Mouse (Mus musculus): ENCODE results near the gene Enoph1. TPM values are rescaled to one million over a fixed set of nuclear protein-coding genes. Genes with fewer than 3 reads are reported as not detected.

The Enoph1 gene
- polyA plus RNA-seq, 1 experiment from 2014 or later, result 49.9 TPM

DNA sequence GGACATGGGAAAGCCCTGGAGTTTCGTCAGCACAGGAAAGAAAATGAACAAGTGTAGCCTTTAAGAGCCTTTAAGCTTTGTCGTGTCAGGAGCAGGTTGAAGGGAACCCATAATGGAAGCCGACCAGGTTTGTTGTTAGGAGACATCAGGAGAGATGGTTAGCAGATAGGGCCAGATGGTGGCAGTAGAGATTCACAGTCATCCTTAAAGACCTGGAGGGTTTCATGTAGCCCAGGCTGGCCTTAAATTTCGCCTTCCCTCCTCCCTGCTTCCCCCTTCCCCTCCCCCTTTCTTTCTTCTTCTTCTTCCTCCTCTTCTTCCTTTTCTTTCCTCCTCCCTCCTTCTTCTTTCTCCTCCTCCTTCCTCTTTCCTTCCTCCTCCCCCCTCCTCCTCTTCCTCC is 34.8 kb downstream of the Enoph1 start:
- Histone ChIP-seq H3K9ac (replicated peaks; ENCODE audit: low read depth, low read length) (no peak overlapping the region), H3K36me3 (ENCODE audit: control insufficient read depth, insufficient read depth, low read length) (0 out of 2 replicates have a peak, but pooled peaks cover 3% of the 10 kb centered on the region), H3K27ac (ENCODE audit: low read depth, low read length) (no peak overlapping the region), H3K9me3 (ENCODE audit: control insufficient read depth, low read length) (no peaks in the 10 kb centered on the region), H3K4me3 (ENCODE audit: low read depth, low read length) (no peak overlapping the region), H3K27me3 (ENCODE audit: control insufficient read depth, insufficient read depth, low read length) (no peaks in the 10 kb centered on the region), H3K4me1 (ENCODE audit: control insufficient read depth, insufficient read depth, low read length) (no peaks in the 10 kb centered on the region), H3K4me2 (ENCODE audit: low read depth, low read length) (no peak overlapping the region)
- ATAC-seq (ENCODE audit: low read depth), result no peak
- WGBS, result 64% methylated on average over 4 of the region's 4 CpGs

DNA sequence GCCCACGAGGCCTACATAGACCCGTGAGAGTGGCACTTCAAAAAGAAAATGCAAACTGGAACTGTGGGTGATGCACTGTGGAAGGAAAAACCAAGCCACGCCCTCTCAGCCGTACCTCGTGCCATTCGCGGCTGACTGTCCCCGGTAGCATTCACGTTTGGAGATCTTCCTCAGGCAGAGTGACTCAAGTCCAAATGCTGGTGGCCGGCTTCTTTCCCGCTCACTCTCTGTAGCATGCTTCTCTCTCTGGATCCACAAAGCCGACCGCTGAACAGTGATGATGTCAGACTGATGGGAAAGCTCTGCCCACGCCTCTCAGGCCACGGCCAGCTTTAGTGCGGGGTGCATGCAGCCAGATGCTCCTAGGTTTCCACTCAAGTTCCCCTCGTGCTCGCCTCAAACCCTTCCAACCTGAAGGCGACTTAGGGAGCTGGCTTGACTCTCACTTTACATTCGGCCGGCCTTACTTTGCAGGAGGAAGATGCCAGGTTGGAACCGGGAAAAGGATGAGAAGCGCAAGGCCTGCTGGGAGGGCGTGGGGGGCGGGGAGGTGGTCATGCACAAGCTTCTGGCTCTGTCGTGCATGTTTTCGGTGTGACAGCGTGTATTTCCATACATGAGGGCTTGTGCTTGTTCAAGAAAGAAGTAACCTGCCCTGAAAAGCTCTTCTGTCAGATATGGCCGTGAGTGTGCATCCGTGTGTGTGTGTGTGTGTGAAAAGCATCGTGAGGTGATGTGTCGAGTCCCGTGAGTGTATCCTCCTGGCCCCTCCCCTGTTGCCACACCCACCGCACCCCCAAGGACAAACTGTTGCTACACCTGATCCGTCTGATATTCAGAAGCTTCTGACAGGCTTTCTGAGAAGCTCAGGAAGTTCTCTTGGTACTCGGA is 39.5 kb downstream of the Enoph1 start:
- H3K36me3 ChIP-seq (ENCODE audit: control insufficient read depth, insufficient read depth, low read length), result no peaks in the 10 kb centered on the region
- H3K9ac ChIP-seq (replicated peaks; ENCODE audit: low read depth, low read length), result peak overlapping the region; percentile 21; the same call in 1 of the 2 replicates
- no peaks in the 10 kb centered on the region for H3K4me1 ChIP-seq (ENCODE audit: control insufficient read depth, insufficient read depth, low read length)
- H3K4me2 ChIP-seq (ENCODE audit: low read depth, low read length), result peak overlapping the region; percentile 32
- WGBS, result 36% methylated on average over 36 of the region's 36 CpGs
- H3K27me3 ChIP-seq (ENCODE audit: control insufficient read depth, insufficient read depth, low read length), result no peaks in the 10 kb centered on the region
- ATAC-seq (ENCODE audit: low read depth), result peak; percentile 42; the same call in 1 of the 2 replicates
- no peak overlapping the region for H3K27ac ChIP-seq (ENCODE audit: low read depth, low read length)
- no peaks in the 10 kb centered on the region for H3K9me3 ChIP-seq (ENCODE audit: control insufficient read depth, low read length)
- H3K4me3 ChIP-seq (ENCODE audit: low read depth, low read length), result peak overlapping the region; percentile 9; the same call in 1 of the 2 replicates

DNA sequence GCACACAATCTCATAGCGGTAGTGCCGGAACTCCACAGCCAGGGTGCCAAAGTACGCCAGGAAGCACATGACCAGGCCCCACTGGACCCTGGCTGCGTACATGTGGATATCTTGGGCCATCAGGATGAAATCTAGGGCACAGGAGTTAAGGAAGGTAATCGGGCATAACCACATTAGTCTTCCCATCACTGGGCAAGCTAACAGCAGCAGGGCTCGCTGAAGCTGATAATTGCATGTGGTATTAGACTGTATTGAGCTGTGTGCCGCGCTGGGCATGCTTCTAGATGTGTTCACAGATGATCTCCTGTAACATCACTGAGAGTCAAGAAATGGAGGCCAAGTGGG is 40.1 kb downstream of the Enoph1 start:
- ATAC-seq (ENCODE audit: low read depth), result 0 out of 2 replicates have a peak, but pooled peaks have one; percentile 36
- no peak overlapping the region for H3K27ac ChIP-seq (ENCODE audit: low read depth, low read length)
- H3K36me3 ChIP-seq (ENCODE audit: control insufficient read depth, insufficient read depth, low read length), result no peaks in the 10 kb centered on the region
- no peaks in the 10 kb centered on the region for H3K9me3 ChIP-seq (ENCODE audit: control insufficient read depth, low read length)
- H3K27me3 ChIP-seq (ENCODE audit: control insufficient read depth, insufficient read depth, low read length), result no peaks in the 10 kb centered on the region
- no peak overlapping the region for H3K9ac ChIP-seq (replicated peaks; ENCODE audit: low read depth, low read length)
- peaks cover under 1% of the 10 kb centered on the region; the same call in 1 of the 2 replicates for H3K4me1 ChIP-seq (ENCODE audit: control insufficient read depth, insufficient read depth, low read length)
- no peak overlapping the region for H3K4me2 ChIP-seq (ENCODE audit: low read depth, low read length)
- WGBS, result 68% methylated on average over 8 of the region's 8 CpGs
- no peak overlapping the region for H3K4me3 ChIP-seq (ENCODE audit: low read depth, low read length)

DNA sequence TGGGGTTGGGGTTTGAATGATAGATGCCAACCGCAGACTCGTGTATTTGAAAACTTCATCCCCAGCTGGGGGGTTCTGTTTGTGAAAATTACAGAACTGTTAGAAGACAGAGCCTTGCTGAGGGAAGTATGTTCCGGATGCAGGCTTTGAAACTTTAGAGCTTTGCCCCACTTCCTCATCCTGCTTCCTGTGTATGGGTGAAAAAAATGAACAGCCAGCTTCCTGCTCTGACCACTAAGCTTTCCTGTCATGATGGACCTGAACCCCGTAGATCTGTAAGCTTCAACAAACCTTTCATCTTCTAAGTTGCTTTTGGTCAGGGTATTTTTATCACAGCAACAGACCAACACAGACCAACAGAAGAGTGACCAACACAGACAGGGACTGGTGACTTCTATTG is 42.2 kb downstream of the Enoph1 start:
- Histone ChIP-seq H3K36me3 (ENCODE audit: control insufficient read depth, insufficient read depth, low read length) (no peaks in the 10 kb centered on the region), H3K4me1 (ENCODE audit: control insufficient read depth, insufficient read depth, low read length) (peaks cover 8% of the 10 kb centered on the region; the same call in 1 of the 2 replicates), H3K4me2 (ENCODE audit: low read depth, low read length) (no peak overlapping the region), H3K9ac (replicated peaks; ENCODE audit: low read depth, low read length) (no peak overlapping the region), H3K27me3 (ENCODE audit: control insufficient read depth, insufficient read depth, low read length) (no peaks in the 10 kb centered on the region), H3K27ac (ENCODE audit: low read depth, low read length) (no peak overlapping the region), H3K4me3 (ENCODE audit: low read depth, low read length) (no peak overlapping the region), H3K9me3 (ENCODE audit: control insufficient read depth, low read length) (no peaks in the 10 kb centered on the region)
- WGBS, result 91% methylated on average over 4 of the region's 4 CpGs
- no peak for ATAC-seq (ENCODE audit: low read depth)

DNA sequence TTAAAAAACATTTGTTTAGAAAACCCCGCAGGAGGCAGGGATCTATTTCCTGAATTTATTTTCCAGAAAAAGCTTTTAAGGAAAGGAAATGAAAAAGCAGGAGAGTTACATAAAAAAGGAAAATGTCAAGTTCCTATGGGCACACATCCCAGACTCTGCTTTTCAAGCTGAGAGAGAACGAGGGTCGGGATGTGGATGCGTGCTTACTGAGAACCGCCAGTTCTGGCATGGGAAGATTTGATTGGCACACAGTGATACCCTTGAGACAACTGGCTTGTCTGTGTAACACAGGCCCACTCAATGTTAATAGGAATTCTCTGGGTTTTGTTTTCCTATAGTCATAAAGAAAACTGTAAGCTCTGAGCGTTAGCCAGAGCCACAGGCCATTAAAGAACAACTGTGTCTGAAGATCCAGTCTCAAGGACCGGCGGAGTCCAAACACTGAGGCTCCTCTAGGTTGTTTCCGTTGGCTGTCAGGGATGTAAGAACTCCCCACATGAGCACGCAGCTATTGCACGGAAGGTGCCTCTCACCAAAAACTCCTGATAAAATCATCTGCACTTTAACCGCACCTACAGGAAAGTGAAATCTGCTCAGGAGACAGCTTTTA is 44.3 kb downstream of the Enoph1 start:
- 53% methylated on average over 12 of the region's 12 CpGs for WGBS
- Histone ChIP-seq H3K4me3 (ENCODE audit: low read depth, low read length) (no peak overlapping the region), H3K27ac (ENCODE audit: low read depth, low read length) (no peak overlapping the region), H3K27me3 (ENCODE audit: control insufficient read depth, insufficient read depth, low read length) (no peaks in the 10 kb centered on the region), H3K36me3 (ENCODE audit: control insufficient read depth, insufficient read depth, low read length) (no peaks in the 10 kb centered on the region), H3K9ac (replicated peaks; ENCODE audit: low read depth, low read length) (no peak overlapping the region), H3K4me2 (ENCODE audit: low read depth, low read length) (no peak overlapping the region), H3K4me1 (ENCODE audit: control insufficient read depth, insufficient read depth, low read length) (peaks cover 8% of the 10 kb centered on the region; the same call in 1 of the 2 replicates), H3K9me3 (ENCODE audit: control insufficient read depth, low read length) (no peaks in the 10 kb centered on the region)
- no peak for ATAC-seq (ENCODE audit: low read depth)

DNA sequence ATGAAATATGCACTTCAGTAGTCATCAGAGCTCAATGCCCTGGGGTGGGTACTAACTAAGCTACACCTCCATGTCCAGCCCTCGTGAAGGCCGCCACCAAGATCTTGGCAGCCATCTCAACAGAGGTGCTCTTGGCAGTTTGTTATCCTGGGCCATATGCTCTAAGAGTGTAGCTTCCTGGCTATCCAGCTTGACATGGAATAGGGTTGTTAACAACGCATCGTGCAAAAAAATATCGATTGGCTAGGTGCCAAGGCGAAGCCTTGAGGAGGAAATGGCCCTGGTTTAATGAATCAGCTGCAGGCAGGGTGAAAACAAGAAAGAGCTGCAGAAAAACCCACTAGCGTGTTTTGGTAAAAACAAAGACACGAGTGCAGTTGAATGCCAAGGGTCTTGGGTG is 45.3 kb downstream of the Enoph1 start:
- 46% methylated on average over 8 of the region's 8 CpGs for WGBS
- H3K27ac ChIP-seq (ENCODE audit: low read depth, low read length), result no peak overlapping the region; the same call in 1 of the 2 replicates
- ATAC-seq (ENCODE audit: low read depth), result no peak

DNA sequence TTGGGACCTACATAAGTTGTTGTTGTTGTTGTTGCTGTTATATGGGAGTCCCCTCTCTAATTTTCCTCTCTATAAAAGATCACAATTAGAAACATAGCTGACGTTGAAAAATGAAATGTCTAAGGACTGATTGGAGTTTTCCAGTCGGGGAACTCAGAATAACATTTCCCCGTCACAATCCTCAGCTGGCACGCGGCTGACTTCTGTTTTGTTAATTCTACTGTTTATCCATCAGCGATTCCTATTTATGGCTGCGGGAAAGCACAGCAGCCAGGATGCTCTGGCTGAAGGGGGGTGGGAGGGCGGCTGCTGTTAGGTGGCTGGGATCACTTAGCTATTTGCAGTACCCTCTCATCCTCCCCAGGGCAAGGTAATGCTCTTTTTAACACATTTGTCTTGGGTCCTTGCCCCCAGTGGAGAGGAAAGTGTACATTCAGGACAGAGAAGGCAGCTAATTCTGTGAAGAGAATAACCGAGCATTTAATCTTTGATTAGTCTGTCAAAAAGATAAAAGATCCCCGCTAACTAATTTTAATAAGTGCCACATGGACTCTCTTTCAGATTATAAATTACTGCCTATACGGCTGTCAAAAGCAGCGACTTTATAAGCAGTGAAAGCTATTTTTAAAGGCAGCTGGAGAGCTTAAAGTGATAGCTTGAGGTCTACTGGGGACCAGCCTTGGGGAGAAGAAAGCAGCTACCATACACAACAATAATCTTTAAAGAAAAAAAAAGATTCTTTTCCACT is 50.9 kb downstream of the Enoph1 start:
- ATAC-seq (ENCODE audit: low read depth), result 0 out of 2 replicates have a peak, but pooled peaks have one; percentile 20
- peak overlapping the region; percentile 26 for H3K4me2 ChIP-seq (ENCODE audit: low read depth, low read length)
- WGBS, result 12% methylated on average over 12 of the region's 12 CpGs
- H3K4me1 ChIP-seq (ENCODE audit: control insufficient read depth, insufficient read depth, low read length), result peaks cover 17% of the 10 kb centered on the region
- peak overlapping the region; percentile 86 for H3K27ac ChIP-seq (ENCODE audit: low read depth, low read length)
- no peak overlapping the region for H3K9ac ChIP-seq (replicated peaks; ENCODE audit: low read depth, low read length)
- no peaks in the 10 kb centered on the region for H3K27me3 ChIP-seq (ENCODE audit: control insufficient read depth, insufficient read depth, low read length)
- no peaks in the 10 kb centered on the region for H3K36me3 ChIP-seq (ENCODE audit: control insufficient read depth, insufficient read depth, low read length)
- no peak overlapping the region for H3K4me3 ChIP-seq (ENCODE audit: low read depth, low read length)
- H3K9me3 ChIP-seq (ENCODE audit: control insufficient read depth, low read length), result no peaks in the 10 kb centered on the region

More for the DNA sequence above, 45.3 kb downstream of the Enoph1 start:
- Histone ChIP-seq H3K4me1 (ENCODE audit: control insufficient read depth, insufficient read depth, low read length) (peaks cover 8% of the 10 kb centered on the region; the same call in 1 of the 2 replicates), H3K4me3 (ENCODE audit: low read depth, low read length) (no peak overlapping the region), H3K9ac (replicated peaks; ENCODE audit: low read depth, low read length) (no peak overlapping the region), H3K36me3 (ENCODE audit: control insufficient read depth, insufficient read depth, low read length) (no peaks in the 10 kb centered on the region), H3K9me3 (ENCODE audit: control insufficient read depth, low read length) (no peaks in the 10 kb centered on the region), H3K27me3 (ENCODE audit: control insufficient read depth, insufficient read depth, low read length) (no peaks in the 10 kb centered on the region), H3K4me2 (ENCODE audit: low read depth, low read length) (no peak overlapping the region)

DNA sequence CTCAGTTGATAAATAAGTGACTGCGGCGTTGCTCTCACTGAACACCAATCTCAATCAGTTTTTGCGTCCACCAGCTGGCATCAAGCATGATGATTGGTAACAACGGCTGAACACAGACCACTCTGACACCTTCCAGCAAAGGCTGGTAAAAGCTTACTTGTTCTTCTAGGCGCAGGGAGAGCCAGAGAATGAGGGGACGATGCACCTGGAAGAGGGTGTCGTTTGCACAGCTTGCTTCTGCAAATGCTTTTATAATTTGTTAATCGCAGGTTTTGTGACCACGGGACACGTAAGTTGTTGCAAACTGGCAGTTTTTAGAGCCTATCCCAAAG is 51.4 kb downstream of the Enoph1 start:
- H3K27me3 ChIP-seq (ENCODE audit: control insufficient read depth, insufficient read depth, low read length), result no peaks in the 10 kb centered on the region
- peaks cover 17% of the 10 kb centered on the region for H3K4me1 ChIP-seq (ENCODE audit: control insufficient read depth, insufficient read depth, low read length)

More for the DNA sequence above, 51.4 kb downstream of the Enoph1 start:
- H3K36me3 ChIP-seq (ENCODE audit: control insufficient read depth, insufficient read depth, low read length), result no peaks in the 10 kb centered on the region
- no peaks in the 10 kb centered on the region for H3K9me3 ChIP-seq (ENCODE audit: control insufficient read depth, low read length)
- H3K9ac ChIP-seq (replicated peaks; ENCODE audit: low read depth, low read length), result no peak overlapping the region
- peak; percentile 58; the same call in 1 of the 2 replicates for ATAC-seq (ENCODE audit: low read depth)
- WGBS, result 23% methylated on average over 10 of the region's 10 CpGs
- peak overlapping the region; percentile 86 for H3K27ac ChIP-seq (ENCODE audit: low read depth, low read length)
- H3K4me3 ChIP-seq (ENCODE audit: low read depth, low read length), result no peak overlapping the region
- H3K4me2 ChIP-seq (ENCODE audit: low read depth, low read length), result peak overlapping the region; percentile 26

Measured in neural tube, embryonic 14.5 days (tissue).